Mouse (Mus musculus) embryo, embryonic 10.5 days (tissue): Measurements from ENCODE around the gene 2510039O18Rik.
A peak's percentile ranks its signal among the peaks of the same experiment; 100 is the strongest.

Source experiments
- DNase-seq: peaks from one replicate; pipeline ENCODE4 v3.0.0-alpha.2; 2015; ENCODE audit warnings: low spot score

The 2510039O18Rik gene

GRCm38 (mm10) chr4:147940576-147941044 is at the start of gene 2510039O18Rik:
Gene 2510039O18Rik, plus strand, starts transcription at chr4:147940895.
- peak; percentile 93 for DNase-seq

DNA sequence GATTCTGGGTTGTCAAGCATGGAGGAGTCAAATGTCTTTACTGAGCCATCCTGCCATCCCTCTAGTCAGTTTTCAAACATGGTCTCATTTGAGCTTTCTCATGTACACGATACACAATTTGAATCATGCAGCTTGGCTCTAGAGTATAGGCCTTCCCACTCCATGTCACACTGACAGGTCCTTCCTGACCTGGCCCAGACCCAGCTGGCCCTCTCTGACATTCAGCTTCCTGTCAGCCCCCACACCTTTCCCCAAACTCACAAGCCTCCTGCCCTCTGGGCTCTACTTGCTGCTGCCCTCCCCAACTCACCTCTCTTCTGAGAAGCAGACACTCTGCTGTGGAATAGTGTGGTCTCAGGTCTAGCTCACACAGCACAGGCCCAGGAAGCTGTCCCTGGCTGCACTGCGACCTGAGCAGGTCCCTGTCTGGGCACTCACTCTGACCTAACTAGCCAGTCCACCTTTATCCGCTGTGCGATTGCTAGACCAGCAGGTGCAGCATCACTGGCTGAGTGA is 44.8 kb upstream of the 2510039O18Rik start:
- DNase-seq, result no peak

DNA sequence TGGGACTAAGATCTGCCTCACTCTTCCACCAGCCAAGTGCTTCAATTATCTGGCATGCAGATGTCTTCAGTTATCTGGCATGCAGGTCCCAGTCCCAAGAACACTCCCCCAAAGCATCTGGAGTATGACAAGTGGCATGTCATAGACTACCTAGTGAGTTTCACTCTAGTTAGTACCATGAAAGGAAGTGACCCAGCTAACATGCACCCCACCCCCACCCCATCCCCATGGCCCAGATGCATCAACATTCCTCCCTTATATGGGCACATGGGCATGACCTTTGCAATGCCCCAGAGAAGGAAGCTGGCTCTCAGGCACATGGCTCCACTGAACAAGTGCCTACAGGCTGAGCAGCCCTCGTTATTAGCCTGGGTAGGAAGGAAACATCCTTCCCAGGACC is 44.3 kb upstream of the 2510039O18Rik start:
- DNase-seq, result no peak

DNA sequence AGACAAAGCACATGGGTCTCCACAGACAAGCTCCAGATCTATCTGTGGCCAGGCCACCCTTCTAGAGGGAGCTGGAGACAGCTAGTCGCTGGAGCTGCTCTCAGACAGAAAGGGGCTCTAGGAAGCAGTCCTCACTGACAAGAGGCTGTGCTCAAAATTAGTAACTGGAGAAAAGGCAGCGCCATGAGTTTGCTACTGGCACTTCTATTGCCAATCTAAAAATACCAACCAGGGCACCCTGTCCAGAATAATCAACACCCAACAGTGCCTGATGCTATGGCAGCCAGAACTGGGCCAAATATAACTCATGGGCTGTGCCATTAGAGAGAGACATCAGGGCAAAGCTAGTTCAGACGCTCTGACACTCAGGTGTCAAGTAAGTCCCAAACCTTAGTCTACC is 43.3 kb upstream of the 2510039O18Rik start:
- DNase-seq, result no peak

DNA sequence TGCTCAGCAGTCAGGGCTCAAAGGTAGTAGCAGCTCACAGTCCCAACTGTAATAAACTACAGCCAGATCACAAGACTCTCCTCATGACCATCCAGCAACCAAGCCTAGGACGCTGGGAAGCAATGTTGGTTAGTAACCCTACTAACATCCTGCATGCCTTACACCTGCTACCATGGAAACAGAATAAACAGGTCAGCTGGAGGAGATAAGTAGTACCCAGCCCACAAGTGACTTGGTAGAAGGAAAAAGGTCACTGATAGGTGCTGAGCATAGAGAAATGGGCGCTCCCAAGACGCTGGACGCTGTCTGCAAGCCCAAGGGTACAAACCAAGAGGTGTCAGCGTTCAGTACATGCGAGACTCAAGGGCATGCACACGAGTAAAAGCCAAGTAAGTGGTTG is 40.2 kb upstream of the 2510039O18Rik start:
- no peak for DNase-seq

DNA sequence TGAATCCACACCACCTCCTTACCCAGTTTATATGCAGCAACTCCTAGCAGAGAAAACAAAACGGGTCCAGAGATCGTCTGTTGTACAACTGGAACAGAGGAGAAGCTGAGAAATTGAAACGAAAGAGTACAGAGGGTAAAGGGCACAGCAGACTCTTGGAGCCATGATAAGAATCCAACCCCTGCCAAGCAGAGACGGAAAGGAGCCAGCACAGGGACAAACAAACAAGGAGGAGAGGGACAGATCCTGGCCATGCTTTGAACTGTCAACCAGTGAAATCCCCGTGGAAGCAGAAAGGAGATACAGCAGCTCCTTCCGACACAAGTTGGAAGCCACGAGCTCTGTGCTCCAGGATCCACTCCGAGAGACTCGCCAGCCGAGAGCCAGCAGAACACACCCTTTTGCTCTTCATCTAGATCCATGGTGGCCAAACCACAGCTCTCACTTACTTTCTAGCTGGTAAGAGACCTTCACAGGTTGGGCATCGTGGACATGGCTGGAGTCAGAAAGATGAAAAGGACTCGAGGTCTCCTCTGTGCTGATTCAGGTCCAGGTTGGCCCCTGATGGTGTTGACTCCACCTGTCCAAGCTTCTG is 37.7 kb upstream of the 2510039O18Rik start:
- DNase-seq, result no peak

- DNase-seq, result no peak
Observed at GRCm38 (mm10) chr4:147903601-147904000, 37.1 kb upstream of the 2510039O18Rik start.

DNA sequence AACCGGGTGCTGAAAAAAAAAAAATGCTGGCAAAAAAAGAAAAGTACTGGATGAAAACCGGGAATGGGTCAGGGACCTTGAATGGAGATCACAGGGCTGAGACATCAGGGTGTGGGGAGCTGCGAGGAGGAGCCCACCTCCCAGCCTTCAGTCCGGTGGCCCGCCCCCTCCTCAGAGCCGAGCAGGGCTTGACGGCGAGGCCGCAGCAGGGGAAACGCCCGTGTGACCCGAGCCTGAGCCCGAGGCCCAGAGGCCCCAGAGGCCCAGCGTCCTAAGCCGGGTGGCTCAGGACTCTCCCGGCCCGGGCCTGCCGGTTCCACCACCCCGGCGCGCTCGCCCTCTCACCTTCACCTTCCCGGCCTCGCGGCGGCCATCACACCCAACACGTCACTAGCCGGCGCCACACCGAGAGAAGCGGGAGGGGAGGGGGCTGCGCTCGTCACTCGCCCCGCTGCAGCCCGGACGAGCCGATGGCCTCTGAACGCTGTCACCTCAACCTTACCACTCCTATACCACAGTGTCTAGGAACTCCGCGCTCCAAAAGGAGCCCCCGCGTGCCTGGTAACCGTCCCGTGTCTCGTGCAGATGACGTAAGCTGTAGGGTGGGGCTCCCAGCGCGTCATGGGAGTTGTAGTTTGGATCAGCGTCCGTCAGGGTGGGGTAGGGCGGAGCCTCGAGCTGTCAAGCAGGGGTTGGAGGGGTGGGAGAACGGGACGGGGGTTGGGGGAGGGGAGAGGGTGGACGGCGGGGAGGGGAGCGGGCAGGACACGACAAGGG is 36.2 kb upstream of the 2510039O18Rik start, which contains the start of gene Mfn2:
Gene Mfn2 (minus strand): TSS at position 392 of the 777 bp plus-strand sequence.
- peak; percentile 94 for DNase-seq

- DNase-seq, result peak; percentile 12
Observed at GRCm38 (mm10) chr4:147905090-147905659, 35.5 kb upstream of the 2510039O18Rik start.

DNA sequence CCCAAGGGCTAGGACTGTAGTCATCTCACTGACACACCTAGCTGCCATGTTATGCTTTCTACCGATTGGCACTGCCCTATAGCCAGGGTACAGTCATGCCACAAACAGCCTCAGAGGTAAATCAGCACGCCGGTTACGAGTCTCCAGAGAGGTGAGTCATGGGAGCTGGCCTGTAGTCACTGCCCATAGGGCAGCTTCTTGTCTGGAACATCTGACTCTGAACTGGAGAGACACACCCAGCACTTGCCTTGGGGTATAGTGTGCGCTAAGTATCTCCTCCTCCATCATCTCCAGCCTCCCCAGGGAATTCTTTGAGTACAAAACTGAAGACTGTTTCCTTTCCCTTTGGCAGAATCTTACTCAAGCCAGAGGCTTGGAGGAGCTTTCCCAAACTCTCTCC is 34.5 kb upstream of the 2510039O18Rik start:
- DNase-seq, result no peak

GRCm38 (mm10) chr4:147909486-147909885 is 31.2 kb upstream of the 2510039O18Rik start:
- no peak for DNase-seq

DNA sequence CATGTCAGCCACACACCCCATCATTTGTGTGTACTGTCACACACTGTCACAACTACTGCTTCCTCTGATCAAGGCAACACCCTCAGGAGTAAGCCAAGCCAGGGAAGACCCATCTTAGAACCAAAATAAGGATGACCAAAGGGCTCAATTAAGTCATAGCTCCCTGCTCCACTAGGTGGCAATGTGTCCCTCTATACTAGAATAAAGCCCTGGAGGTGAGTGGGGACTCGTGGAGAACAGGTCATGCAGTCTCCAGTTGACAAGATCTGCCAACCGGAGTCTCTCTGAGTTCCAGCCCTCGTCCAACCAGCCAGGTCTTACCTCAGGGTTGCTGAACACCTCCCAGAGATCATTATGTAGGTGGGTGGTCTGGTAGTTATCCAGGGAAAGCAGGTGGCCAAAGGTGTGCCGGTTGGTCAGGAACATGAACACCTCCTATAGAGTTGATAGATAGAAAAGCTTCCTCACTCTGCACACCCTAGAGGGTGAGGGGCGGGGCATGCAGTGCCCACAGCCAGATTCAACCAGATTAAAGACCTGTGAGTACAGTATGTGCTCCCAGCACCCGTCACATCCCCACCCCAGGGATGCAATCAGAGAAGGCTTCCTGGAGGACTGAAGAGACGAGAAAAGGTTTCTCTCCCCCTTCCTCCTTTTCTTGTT is 22.1 kb upstream of the 2510039O18Rik start:
- DNase-seq, result peak; percentile 70

GRCm38 (mm10) chr4:147920973-147921372 is 19.7 kb upstream of the 2510039O18Rik start:
- DNase-seq, result no peak

GRCm38 (mm10) chr4:147922341-147922740 is 18.4 kb upstream of the 2510039O18Rik start:
- no peak for DNase-seq

DNA sequence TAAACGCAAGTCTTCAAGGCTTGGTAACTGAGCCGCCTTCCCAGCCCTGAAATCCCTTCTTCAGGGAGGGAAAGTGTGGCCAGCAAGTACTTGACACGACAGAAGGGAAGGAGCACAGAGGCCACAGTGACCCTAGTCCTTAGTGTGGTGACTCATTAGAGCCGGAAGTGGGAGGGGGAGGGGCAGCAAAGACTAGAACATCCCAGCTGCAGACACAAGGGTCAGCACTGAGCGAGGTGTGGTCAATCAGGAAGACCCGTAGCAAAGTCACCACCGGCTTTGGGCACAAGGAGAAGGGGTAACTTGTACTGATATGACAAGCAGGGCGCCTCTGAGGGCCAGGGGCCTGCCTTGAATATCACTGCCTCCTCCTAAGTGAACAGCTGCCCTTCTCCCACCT is 13.0 kb upstream of the 2510039O18Rik start:
- DNase-seq, result peak; percentile 60

DNA sequence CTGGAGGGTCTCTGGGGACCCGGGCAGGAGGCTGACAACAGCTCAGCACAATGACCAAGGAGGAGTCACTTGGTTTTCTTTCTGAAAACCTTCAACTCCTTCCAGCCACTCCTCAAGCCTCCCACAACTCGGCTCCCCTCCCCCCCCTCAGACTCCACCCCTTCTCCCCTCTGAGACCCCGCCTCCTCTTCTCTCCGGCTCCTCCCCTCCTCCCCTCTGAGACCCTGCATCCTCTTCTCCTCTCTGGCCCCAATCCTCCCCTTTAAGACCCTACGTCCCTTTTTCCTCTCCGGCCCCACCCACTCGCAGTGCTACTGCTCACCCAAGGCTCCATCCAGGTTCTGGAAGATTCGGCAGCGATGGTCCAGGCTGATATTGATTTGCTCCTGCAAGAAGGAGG is 12.6 kb upstream of the 2510039O18Rik start:
- DNase-seq, result peak; percentile 52

DNA sequence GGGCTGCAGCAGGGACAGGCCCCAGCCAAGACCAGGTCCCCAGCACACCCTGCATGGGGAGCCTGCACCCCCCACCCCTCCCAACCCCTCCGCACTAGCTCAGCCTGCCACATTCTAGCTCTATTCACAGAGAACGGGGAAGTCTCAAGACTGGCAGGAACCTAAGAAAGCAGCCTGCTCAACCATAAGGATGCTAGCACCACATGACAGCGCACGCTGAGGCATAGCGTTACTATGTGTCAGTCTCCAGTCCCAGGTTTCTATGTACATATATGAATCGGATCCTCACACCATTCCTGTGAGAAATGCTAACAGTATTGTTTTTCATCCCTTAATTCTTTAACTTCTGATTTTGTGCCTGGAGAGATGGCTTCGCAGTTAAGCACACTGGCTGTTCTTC is 12.2 kb upstream of the 2510039O18Rik start:
- DNase-seq, result no peak

DNA sequence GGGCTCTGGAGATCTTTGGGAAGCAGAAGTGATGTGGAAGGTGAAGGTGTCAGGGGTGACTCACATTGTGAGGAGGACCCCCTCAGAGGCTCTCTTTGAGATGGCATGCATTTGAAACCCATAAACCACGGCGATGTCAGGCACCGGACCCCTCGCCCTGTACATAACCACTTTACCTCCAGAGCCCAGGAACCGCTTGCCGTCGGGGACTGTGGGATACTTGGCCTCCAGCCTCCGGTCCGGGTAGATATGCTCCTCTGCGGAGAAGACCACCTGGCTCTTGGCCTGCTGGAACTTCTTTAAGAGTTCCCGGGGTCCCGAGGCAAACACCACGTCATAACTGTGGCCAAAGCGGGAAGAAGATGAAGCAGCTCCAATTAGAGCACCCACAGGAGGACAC is 9.7 kb upstream of the 2510039O18Rik start:
- no peak for DNase-seq

- DNase-seq, result no peak
Observed at GRCm38 (mm10) chr4:147934134-147934533, 6.6 kb upstream of the 2510039O18Rik start.

DNA sequence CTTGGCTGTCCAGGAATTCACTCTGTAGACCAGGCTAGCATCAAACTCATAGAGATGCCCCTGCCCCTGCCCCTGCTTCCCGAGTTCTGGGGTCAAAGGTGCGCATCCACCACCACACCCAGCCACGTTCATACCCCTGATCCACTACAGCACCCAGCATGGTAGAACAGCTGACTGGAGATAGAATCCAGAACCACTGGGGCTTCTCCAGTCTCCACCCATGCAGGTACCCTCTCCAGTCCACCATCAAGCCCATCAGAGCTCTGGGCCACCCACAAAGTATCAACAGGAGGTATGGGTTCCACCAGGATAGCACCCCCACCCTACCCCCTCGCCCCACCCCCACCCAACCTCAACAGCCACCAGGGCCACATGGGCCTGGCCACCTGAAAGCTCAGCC is 6.1 kb upstream of the 2510039O18Rik start:
- no peak for DNase-seq

- DNase-seq, result peak; percentile 31
Observed at GRCm38 (mm10) chr4:147935904-147936303, 4.8 kb upstream of the 2510039O18Rik start.

GRCm38 (mm10) chr4:147936331-147936954 is 4.3 kb upstream of the 2510039O18Rik start, which contains the start of gene Plod1:
Gene Plod1, minus strand, starts transcription at chr4:147936767.
- peak; percentile 79 for DNase-seq
